Mouse (Mus musculus): ENCODE results near the gene Cfap77. TPM values are rescaled to one million over a fixed set of nuclear protein-coding genes. Genes with fewer than 3 reads are reported as not detected.

The Cfap77 gene
- polyA plus RNA-seq, 1 experiment from 2014 or later = 0.28 TPM

DNA sequence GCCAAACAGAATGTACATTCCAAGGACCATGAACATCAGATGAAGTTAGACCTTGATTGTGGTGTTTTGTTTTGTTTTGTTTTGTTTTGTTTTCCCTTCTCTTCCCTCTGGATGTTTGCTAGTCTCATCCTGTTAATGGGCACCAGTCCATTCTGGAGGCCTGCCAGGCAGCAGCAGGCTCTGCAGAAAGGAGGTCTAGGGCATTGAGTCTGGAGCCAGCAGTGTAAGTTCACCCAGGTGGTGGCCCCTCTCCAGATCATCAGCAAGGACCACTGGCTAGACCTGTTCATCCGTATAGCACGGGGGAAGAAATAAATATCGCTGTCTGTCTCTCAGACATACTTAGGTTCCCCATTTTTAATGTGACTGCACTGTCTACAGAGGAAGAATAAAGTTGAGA, 173.6 kb downstream of the Cfap77 start:
- Histone ChIP-seq H3K27me3 (replicated peaks) (no peaks in the 10 kb centered on the region), H3K36me3 (peaks cover 48% of the 10 kb centered on the region), H3K9me3 (no peaks in the 10 kb centered on the region), H3K4me1 (no peaks in the 10 kb centered on the region), H3K4me3 (no peak overlapping the region), H3K9ac (no peak overlapping the region), H3K27ac (no peak overlapping the region), H3K4me2 (replicated peaks) (no peak overlapping the region)
- no peak for ATAC-seq (ENCODE audit: low FRiP score, low read depth)
- 98% methylated on average over 3 of the region's 3 CpGs for WGBS

Other genes with a start within 250 kb of the Cfap77 start
- gene Gtf3c4, start 214.7 kb downstream of the Cfap77 start, polyA plus RNA-seq (2016; fragmentation: Nextera tagmentation; extraction: Ambion mirVana) = 25.2 and 29.2 TPM in 2 replicates
- gene Ddx31, start 214.7 kb downstream of the Cfap77 start, polyA plus RNA-seq (2016; fragmentation: Nextera tagmentation; extraction: Ambion mirVana) = 15.3 and 15.7 TPM in 2 replicates
- gene Barhl1, start 138.4 kb downstream of the Cfap77 start, polyA plus RNA-seq (2016; fragmentation: Nextera tagmentation; extraction: Ambion mirVana) = 13.5 and 17.4 TPM in 2 replicates
- 10.3 and 13.5 TPM in 2 replicates for gene Ttf1, start 5.2 kb upstream of the Cfap77 start, polyA plus RNA-seq (2016; fragmentation: Nextera tagmentation; extraction: Ambion mirVana)
- 15.7 and 19.1 TPM in 2 replicates for gene Setx, start 69.1 kb upstream of the Cfap77 start, polyA plus RNA-seq (2016; fragmentation: Nextera tagmentation; extraction: Ambion mirVana)
- 2.0 and 2.4 TPM in 2 replicates for gene Ntng2, start 197.9 kb upstream of the Cfap77 start, polyA plus RNA-seq (2016; fragmentation: Nextera tagmentation; extraction: Ambion mirVana)